Comparison of ENCODE assay signal across 16 mouse cellular contexts in the genomic region with DNA sequence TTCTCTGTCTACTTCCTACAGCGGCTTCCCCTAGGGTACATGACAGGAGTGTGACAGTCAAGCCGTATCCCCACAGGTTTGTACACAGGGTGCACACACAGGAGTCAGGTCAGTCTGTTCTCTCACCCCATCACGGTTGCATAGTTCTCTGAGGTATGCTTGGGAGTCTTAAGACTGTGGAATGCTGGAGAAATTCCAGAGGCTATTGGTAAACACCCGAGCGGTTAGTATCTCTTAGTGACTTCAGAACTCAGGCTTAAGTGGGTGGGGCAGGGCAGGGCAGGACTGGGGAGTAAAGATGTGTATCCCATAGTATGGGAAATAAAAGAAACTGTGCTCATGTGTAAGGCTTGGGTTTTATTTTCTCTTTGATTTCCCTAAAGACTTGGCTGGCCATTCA. TPM values are rescaled to one million over a fixed set of nuclear protein-coding genes. Genes with fewer than 3 reads are reported as not detected.
DNase-seq lines count a peak whose midpoint lies in the region; ATAC-seq and TF ChIP-seq lines count a peak whose summit lies in the region.
"Had no signal": no experiment of that assay in that cellular context is flagged by ENCODE, and none has a peak within 500 bp of the region (broad histone marks: within the 10 kb centered on the region; RNA-seq: fewer than 3 reads in every experiment).

No protein-coding gene starts in this region.

- no peak overlapping the region for H3K9ac ChIP-seq in intestine, embryonic 15.5 days
- no peak overlapping the region for H3K9ac ChIP-seq in stomach, embryonic 16.5 days (ENCODE audit: low read length)
- H3K9ac ChIP-seq in forebrain, embryonic 12.5 days = no peak overlapping the region
- H3K9ac ChIP-seq: forebrain, embryonic 15.5 days; midbrain, embryonic 13.5 days; neural tube, embryonic 12.5 days had no signal

- 0 out of 2 replicates have a peak overlapping the region, but pooled peaks have one; percentile 59 for H3K27ac ChIP-seq in heart, embryonic 10.5 days
- H3K27ac ChIP-seq in intestine, embryonic 15.5 days = 0 out of 2 replicates have a peak overlapping the region, but pooled peaks have one; percentile 19
- H3K27ac ChIP-seq in stomach, embryonic 16.5 days (ENCODE audit: low read length) = no peak overlapping the region
- no peak overlapping the region for H3K27ac ChIP-seq in forebrain, embryonic 12.5 days
- H3K27ac ChIP-seq: forebrain, embryonic 15.5 days; midbrain, embryonic 13.5 days; neural tube, embryonic 12.5 days had no signal

- no peaks in the 10 kb centered on the region for H3K36me3 ChIP-seq in heart, embryonic 10.5 days
- no peaks in the 10 kb centered on the region for H3K36me3 ChIP-seq in intestine, embryonic 15.5 days
- no peaks in the 10 kb centered on the region for H3K36me3 ChIP-seq in stomach, embryonic 16.5 days (ENCODE audit: control insufficient read depth, insufficient read depth, low read length)
- H3K36me3 ChIP-seq in forebrain, embryonic 12.5 days (replicated peaks) = no peaks in the 10 kb centered on the region
- H3K36me3 ChIP-seq: forebrain, embryonic 15.5 days; midbrain, embryonic 13.5 days; neural tube, embryonic 12.5 days had no signal

- H3K4me1 ChIP-seq in heart, embryonic 10.5 days = peaks cover 86% of the 10 kb centered on the region
- H3K4me1 ChIP-seq in lung, adult 2 months (ENCODE audit: control insufficient read depth, insufficient read depth, low read length) = peaks cover 13% of the 10 kb centered on the region
- H3K4me1 ChIP-seq in intestine, embryonic 15.5 days (replicated peaks) = peaks cover 11% of the 10 kb centered on the region
- peaks cover 39% of the 10 kb centered on the region for H3K4me1 ChIP-seq in stomach, embryonic 16.5 days (ENCODE audit: control insufficient read depth, insufficient read depth, low read length)
- no peaks in the 10 kb centered on the region for H3K4me1 ChIP-seq in forebrain, embryonic 12.5 days
- H3K4me1 ChIP-seq: forebrain, embryonic 15.5 days; midbrain, embryonic 13.5 days had no signal

- no peaks in the 10 kb centered on the region for H3K27me3 ChIP-seq in heart, embryonic 10.5 days (ENCODE audit: insufficient read depth, poor library complexity, severe bottlenecking)
- H3K27me3 ChIP-seq in intestine, embryonic 15.5 days (replicated peaks) = no peaks in the 10 kb centered on the region
- no peaks in the 10 kb centered on the region for H3K27me3 ChIP-seq in stomach, embryonic 16.5 days (ENCODE audit: control insufficient read depth, insufficient read depth, low read length)
- H3K27me3 ChIP-seq in forebrain, embryonic 12.5 days = peaks cover 58% of the 10 kb centered on the region
- H3K27me3 ChIP-seq: midbrain, embryonic 13.5 days; neural tube, embryonic 12.5 days had no signal

- H3K9me3 ChIP-seq in heart, embryonic 10.5 days = no peaks in the 10 kb centered on the region
- H3K9me3 ChIP-seq in intestine, embryonic 15.5 days = no peaks in the 10 kb centered on the region
- no peaks in the 10 kb centered on the region for H3K9me3 ChIP-seq in stomach, embryonic 16.5 days (replicated peaks; ENCODE audit: control insufficient read depth, low read length)
- no peaks in the 10 kb centered on the region for H3K9me3 ChIP-seq in forebrain, embryonic 12.5 days
- H3K9me3 ChIP-seq: forebrain, embryonic 15.5 days; midbrain, embryonic 13.5 days; neural tube, embryonic 12.5 days had no signal

- TF ChIP-seq CTCF in lung, adult 2 months (IDR thresholded peaks at IDR 0.05; ENCODE audit: insufficient read depth, low read length) = no peak

- TF ChIP-seq POLR2A in lung, adult 2 months (IDR thresholded peaks at IDR 0.05; ENCODE audit: borderline replicate concordance, extremely low read depth, low read depth, low read length) = no peak

- H3K4me3 ChIP-seq in heart, embryonic 10.5 days = no peak overlapping the region
- no peak overlapping the region for H3K4me3 ChIP-seq in lung, adult 2 months (replicated peaks; ENCODE audit: extremely low read depth, low read depth, low read length)
- H3K4me3 ChIP-seq in intestine, embryonic 15.5 days (replicated peaks) = no peak overlapping the region
- H3K4me3 ChIP-seq in stomach, embryonic 16.5 days (replicated peaks; ENCODE audit: low read length) = no peak overlapping the region
- H3K4me3 ChIP-seq in forebrain, embryonic 12.5 days (replicated peaks) = no peak overlapping the region
- H3K4me3 ChIP-seq: forebrain, embryonic 15.5 days; midbrain, embryonic 13.5 days; neural tube, embryonic 12.5 days had no signal

- intact Hi-C loops in heart, postnatal 36 days (cut with DNase I) = no loop called here
- intact Hi-C loops in left cerebral cortex, postnatal 36 days (cut with DNase I) = no loop called here

- DNase-seq in heart, embryonic 10.5 days (ENCODE audit: low spot score) = no peak
- DNase-seq in heart, postnatal 36 days = no peak
- DNase-seq in lung, adult 18-20 months = peak; percentile 23 to 52
- DNase-seq in lung, adult 2 months = no peak
- no peak for DNase-seq in left cerebral cortex, postnatal 36 days (ENCODE audit: low spot score in 2 of 2)
- DNase-seq: adrenal gland, postnatal 14 days; cerebellum, adult 11 months; gastrocnemius, postnatal 36 days; left cerebral cortex, postnatal 4 days; right cerebral cortex, adult 18-20 months had no signal

- H3K4me2 ChIP-seq in intestine, embryonic 15.5 days (replicated peaks) = 0 out of 2 replicates have a peak overlapping the region, but pooled peaks have one; percentile 4
- no peak overlapping the region for H3K4me2 ChIP-seq in stomach, embryonic 16.5 days (ENCODE audit: low read depth, low read length)
- no peak overlapping the region for H3K4me2 ChIP-seq in forebrain, embryonic 12.5 days
- H3K4me2 ChIP-seq: forebrain, embryonic 15.5 days; midbrain, embryonic 13.5 days; neural tube, embryonic 12.5 days had no signal

- WGBS in heart, embryonic 10.5 days = 28% methylated on average over 5 of the region's 5 CpGs
- 44% methylated on average over 5 of the region's 5 CpGs for whole genome bisulfite sequencing in lung, adult 2 months
- WGBS in intestine, embryonic 15.5 days = 34% methylated on average over 5 of the region's 5 CpGs
- 31% methylated on average over 5 of the region's 5 CpGs for WGBS in stomach, embryonic 16.5 days
- 51% methylated on average over 5 of the region's 5 CpGs for WGBS in forebrain, embryonic 12.5 days

- peak; percentile 52 for ATAC-seq in intestine, embryonic 15.5 days
- 0 out of 2 replicates have a peak, but pooled peaks have one; percentile 41 for ATAC-seq in stomach, embryonic 16.5 days (ENCODE audit: insufficient read depth, low FRiP score)
- no peak for ATAC-seq in forebrain, embryonic 12.5 days (ENCODE audit: low FRiP score)
- ATAC-seq: forebrain, embryonic 15.5 days; midbrain, embryonic 13.5 days had no signal

RNA-seq across cellular contexts. Expression of gene Ptpn14, which starts 50.3 kb away (rescaled TPM):
- polyA plus RNA-seq in heart, embryonic 10.5 days (2016; fragmentation: Nextera tagmentation; extraction: Ambion mirVana) = 7.2 and 9.6 TPM in 2 replicates
- 10 to 100 TPM; 30.7 to 31.2 TPM for total RNA-seq in heart, postnatal 36 days (2021)
- 18.9 and 19.7 TPM in 2 replicates for polyA plus RNA-seq in lung, adult 2 months (2012; rRNA removed)
- polyA plus RNA-seq in intestine, embryonic 15.5 days (2015; fragmentation: Nextera tagmentation; extraction: Ambion mirVana) = 4.9 and 6.2 TPM in 2 replicates
- 8.4 and 8.7 TPM in 2 replicates for polyA plus RNA-seq in stomach, embryonic 16.5 days (2015; fragmentation: Nextera tagmentation; extraction: Ambion mirVana)
- polyA plus RNA-seq in forebrain, embryonic 12.5 days (2016; fragmentation: Nextera tagmentation; extraction: Ambion mirVana) = 2.8 and 3.3 TPM in 2 replicates
- 10 to 100 TPM in 1 of 2 experiments, 1 to 10 TPM in 1; 8.0 to 16.9 TPM for total RNA-seq in left cerebral cortex, postnatal 36 days (2021)

Comparison
In these comparisons a context has a peak if more than half of its experiments do, and no peak if none do; other contexts are left out.
1. DNase-seq: peak in lung, adult 18-20 months (2 of 2); none in heart, embryonic 10.5 days (single experiment), heart, postnatal 36 days (0 of 2), lung, adult 2 months (single experiment) and left cerebral cortex, postnatal 36 days (0 of 2).
2. H3K27ac ChIP-seq: peak in heart, embryonic 10.5 days (single experiment) and intestine, embryonic 15.5 days (single experiment); none in stomach, embryonic 16.5 days (single experiment) and forebrain, embryonic 12.5 days (single experiment).